Mouse (Mus musculus): ENCODE results near the gene Dnah12. TPM values are rescaled to one million over a fixed set of nuclear protein-coding genes. Genes with fewer than 3 reads are reported as not detected.
A peak's percentile ranks its signal among the peaks of the same experiment; 100 is the strongest.

Gene Dnah12
- total RNA-seq, 2 experiments from 2014 or later: not detected

DNA sequence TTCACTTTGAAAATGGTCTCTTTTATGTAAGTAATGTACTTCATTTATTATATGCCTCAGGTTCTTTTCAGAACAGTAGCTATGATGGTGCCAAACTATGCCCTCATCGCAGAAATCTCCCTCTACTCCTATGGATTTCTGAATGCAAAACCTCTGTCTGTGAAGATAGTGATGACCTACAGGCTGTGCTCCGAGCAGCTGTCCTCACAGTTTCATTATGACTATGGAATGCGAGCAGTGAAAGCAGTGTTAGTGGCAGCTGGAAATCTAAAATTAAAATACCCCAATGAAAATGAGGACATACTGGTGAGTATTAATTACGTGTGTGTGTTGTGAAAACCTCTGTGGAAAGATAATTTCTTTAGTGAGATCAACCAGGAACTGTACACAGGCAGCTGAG lies 80.5 kb downstream of the Dnah12 start:
- TF ChIP-seq CTCF (IDR thresholded peaks at IDR 0.05): no peak
- Histone ChIP-seq H3K4me3 (no peak overlapping the region), H3K27ac (no peak overlapping the region)
- no peak for DNase-seq
- intact Hi-C loops (cut with DNase I): no loop called here

DNA sequence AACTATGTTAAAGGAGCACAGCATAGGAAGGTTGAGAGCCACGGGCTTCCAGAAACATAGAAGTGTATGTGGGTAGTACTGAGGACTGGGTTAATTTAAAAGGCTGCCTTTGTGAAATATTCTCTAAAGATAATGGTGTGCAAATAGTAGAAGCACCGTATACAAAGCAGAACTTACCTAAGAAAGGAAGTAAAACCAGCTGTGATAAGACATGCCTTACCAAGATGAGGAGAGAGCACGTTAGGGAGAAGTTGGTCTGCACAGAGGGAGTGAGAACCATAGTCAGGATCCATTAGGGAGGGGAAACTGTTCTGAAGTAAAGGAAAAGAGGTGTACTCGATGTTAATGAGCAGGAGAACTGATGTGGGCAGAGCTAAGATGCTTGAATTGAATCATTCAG lies 90.7 kb downstream of the Dnah12 start:
- DNase-seq: no peak
- no peak overlapping the region for H3K27ac ChIP-seq
- no peak for TF ChIP-seq CTCF (IDR thresholded peaks at IDR 0.05)
- intact Hi-C loops (cut with DNase I): no loop called here
- H3K4me3 ChIP-seq: no peak overlapping the region

DNA sequence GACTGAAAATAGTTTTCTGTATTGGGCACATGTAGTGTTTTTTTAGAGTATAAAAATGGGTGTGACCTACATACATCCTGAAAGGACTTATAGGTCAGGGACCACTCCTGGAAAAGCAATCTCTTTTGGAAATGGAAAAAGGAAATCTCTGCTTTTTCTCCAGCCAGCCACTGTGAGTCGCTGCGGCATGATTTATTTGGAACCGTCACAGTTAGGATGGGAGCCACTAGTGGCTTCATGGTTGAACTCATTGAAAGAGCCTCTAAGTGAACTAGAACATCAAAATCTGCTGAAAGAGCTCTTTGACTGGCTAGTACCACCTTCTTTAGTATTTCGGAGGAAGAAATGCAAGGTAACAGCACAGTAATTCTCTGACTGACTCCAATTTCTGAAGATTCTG lies 92.6 kb downstream of the Dnah12 start:
- no peak for DNase-seq
- TF ChIP-seq CTCF (IDR thresholded peaks at IDR 0.05): peak; percentile 54
- intact Hi-C loops (cut with DNase I): loop anchor here (5.0 kb wide), 1 partner anchor 242 kb away; no protein-coding TSS in a partner anchor

DNA sequence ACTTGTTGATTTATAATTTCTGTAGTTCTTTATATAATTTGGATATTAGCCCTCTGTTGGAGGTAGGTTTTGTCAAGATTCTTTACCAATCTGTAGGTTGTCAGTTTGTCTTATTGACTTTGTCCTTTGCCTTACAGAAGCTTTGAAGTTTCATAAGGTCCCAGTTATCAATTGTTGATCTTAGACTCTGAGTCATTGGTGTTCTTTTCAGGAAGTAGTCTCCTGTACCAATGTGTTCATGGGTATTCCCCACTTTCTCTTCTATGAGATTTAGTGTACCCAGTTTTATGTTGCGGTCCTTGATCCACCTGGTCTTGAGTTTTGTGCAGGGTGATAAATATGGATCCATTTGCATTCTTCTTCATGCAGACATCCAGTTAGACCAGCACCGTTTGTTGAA lies 101.4 kb downstream of the Dnah12 start:
- H3K4me3 ChIP-seq: no peak overlapping the region
- no peak for TF ChIP-seq CTCF (IDR thresholded peaks at IDR 0.05)
- no peak overlapping the region for H3K27ac ChIP-seq
- no peak for DNase-seq
- intact Hi-C loops (cut with DNase I): no loop called here

More for the DNA sequence above, 92.6 kb downstream of the Dnah12 start:
- Histone ChIP-seq H3K4me3 (no peak overlapping the region), H3K27ac (no peak overlapping the region)

DNA sequence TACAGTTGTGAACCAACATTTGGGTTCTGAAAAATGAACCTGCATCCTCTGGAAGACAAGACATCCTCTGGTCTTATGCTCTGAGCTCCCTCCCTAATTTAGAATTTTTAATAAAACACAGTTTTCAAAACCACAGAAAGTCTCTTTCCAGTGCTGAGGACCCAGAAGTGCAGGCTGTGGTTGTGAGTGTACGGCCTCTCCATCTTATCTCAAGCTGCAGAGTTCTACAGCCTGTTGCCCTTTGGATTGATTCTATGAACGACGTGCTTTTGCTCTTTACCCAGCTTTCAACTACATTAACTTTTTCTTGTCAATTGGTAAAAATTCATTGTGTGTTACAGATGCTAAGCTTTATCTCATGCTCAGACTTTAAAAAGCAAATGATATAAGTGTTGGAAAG lies 105.3 kb downstream of the Dnah12 start:
- no peak for TF ChIP-seq CTCF (IDR thresholded peaks at IDR 0.05)
- intact Hi-C loops (cut with DNase I): no loop called here

DNA sequence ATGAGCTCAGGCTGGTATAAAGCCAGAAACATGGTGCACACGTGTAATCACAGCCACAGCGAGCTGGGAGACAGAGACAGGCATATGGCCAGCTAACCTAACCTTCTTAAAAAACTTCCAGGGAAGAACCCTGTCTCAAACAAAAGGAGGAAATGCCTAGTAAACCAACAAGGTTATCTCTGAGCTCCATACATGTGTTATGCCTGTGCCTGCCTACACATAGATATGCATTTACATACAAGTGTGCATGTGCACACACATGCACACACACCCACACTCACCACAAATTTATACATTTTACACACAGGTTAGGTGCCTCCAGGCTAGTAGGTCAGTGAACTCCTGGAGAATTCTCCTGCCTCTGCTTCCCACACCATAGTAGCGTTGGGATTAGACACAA lies 106.2 kb downstream of the Dnah12 start:
- DNase-seq: no peak
- intact Hi-C loops (cut with DNase I): no loop called here
- Histone ChIP-seq H3K4me3 (no peak overlapping the region), H3K27ac (no peak overlapping the region)
- TF ChIP-seq CTCF (IDR thresholded peaks at IDR 0.05): no peak

More for the DNA sequence above, 105.3 kb downstream of the Dnah12 start:
- no peak for DNase-seq
- no peak overlapping the region for H3K4me3 ChIP-seq
- H3K27ac ChIP-seq: no peak overlapping the region

DNA sequence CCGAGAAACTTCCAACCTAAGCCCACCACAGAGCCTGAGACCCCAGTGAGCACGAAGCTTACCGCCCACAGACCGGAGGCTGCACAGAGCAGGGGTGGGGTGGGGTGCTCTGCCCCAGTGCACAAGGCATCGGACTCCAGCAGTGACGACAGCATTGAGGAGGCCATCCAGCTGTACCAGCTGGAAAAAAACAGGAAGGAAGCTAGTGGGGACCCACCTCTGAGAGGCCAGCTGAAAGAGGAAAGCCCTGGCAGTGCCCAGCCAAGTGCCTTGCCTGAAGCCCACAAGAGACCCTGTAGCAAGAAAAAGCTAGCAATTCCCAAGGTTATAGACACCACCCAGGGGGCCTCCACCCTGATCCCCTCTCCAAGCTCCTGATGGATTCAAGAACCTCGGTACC lies 112.4 kb downstream of the Dnah12 start:
- peak; percentile 19 for DNase-seq
- Histone ChIP-seq H3K27ac (no peak overlapping the region), H3K4me3 (no peak overlapping the region)
- intact Hi-C loops (cut with DNase I): no loop called here
- no peak for TF ChIP-seq CTCF (IDR thresholded peaks at IDR 0.05)

DNA sequence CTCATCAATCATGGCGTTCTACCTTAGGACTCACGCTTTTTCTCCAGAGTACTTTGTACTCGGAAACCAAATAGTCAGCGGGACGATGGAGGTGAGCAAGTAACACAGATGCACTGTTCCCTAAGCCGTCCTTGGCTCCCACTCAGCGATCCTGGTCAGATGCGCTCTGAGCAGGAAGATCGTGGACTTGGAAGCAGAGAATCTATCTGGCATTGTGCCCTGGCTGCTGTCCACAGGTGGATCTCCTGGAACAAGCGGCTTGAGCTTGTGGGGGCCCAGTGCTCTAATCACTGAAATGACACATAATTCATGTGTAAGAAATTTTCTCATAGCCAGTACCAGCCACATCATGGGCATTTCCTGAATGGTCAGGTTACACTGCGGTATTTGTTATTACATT lies 119.7 kb downstream of the Dnah12 start:
- no peak for TF ChIP-seq CTCF (IDR thresholded peaks at IDR 0.05)
- intact Hi-C loops (cut with DNase I): no loop called here
- Histone ChIP-seq H3K4me3 (no peak overlapping the region), H3K27ac (no peak overlapping the region)
- DNase-seq: no peak

DNA sequence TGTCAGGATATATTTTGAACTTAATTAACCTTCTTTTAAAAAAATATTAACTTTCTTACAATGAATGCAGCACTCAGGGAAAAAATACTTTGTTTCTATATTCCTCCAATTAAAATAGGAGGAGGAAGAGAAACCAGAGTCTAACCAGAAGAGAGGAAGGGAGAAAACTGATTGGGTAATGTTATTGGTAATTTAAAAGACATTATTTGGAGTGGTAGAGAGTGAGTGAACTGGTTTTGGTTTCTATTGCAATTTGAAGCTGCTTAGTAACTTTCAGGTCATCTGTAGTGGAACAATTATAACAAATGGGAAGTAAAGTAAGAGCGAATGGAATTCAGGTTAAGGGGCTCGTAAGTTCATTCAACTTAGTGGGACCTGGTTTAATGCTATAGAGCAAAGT lies 120.8 kb downstream of the Dnah12 start:
- Histone ChIP-seq H3K4me3 (no peak overlapping the region), H3K27ac (no peak overlapping the region)
- no peak for TF ChIP-seq CTCF (IDR thresholded peaks at IDR 0.05)
- no peak for DNase-seq
- intact Hi-C loops (cut with DNase I): no loop called here

DNA sequence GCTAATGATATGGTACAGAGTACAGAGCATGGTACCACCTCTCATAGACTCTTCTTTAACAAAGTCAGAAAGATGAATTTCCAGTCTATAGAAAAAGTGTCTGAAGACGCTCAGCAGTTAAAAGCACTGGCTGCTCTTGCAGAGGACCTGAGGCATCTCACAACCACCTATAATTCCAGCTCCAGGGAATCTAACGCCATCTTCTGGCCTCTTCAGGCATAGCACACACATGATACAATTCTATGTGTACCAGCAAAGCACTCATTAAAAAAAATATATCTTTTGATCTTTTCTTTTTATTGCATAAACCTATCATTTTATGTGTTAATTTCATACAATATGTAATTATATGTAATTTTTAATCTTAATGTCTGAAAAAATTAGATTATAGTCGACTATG lies 121.8 kb downstream of the Dnah12 start:
- intact Hi-C loops (cut with DNase I): no loop called here
- no peak for DNase-seq
- TF ChIP-seq CTCF (IDR thresholded peaks at IDR 0.05): peak; percentile 35; the same call in 1 of the 2 replicates

DNA sequence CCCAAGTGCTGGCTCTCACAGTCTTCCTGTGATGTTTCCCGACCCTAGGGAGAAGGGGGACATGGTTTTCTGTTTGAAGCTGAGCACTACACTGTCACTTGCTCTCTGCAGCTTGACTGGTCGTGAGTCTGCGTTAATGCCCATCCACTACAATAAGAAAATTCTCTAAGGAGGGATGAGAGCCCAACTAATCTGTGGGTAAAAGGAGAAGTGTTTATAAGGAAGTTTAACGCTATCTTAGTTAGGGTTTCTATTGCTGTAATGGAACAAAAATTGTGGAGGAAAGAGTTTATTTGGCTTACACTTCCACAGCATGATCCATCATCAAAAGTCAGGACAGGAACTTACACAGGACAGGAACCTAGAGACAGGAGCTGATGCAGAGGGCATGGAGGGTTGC lies 123.7 kb downstream of the Dnah12 start:
- DNase-seq: no peak
- intact Hi-C loops (cut with DNase I): no loop called here
- no peak overlapping the region for H3K27ac ChIP-seq
- no peak for TF ChIP-seq CTCF (IDR thresholded peaks at IDR 0.05)
- H3K4me3 ChIP-seq: no peak overlapping the region

More for the DNA sequence above, 121.8 kb downstream of the Dnah12 start:
- Histone ChIP-seq H3K4me3 (no peak overlapping the region), H3K27ac (no peak overlapping the region)

DNA sequence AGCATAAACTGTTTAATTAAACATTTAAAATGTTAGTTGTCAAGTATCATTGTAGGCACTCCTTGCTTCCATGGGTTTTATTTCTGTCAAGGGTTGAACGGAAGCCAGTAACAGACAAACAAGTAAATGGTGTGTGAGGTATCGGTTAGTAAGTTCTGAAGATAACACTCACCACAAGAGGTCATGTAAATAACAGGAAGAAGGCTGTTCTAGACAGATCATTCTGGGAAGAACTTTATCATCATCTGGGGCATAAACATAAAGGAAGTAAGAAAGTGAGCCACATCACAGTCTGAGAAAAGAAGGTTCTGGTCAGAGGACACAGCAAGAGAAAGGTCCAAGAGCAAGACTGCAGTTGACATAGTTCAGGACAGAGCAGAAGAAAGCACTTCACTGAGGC lies 132.9 kb downstream of the Dnah12 start:
- TF ChIP-seq CTCF (IDR thresholded peaks at IDR 0.05): no peak
- intact Hi-C loops (cut with DNase I): no loop called here
- H3K4me3 ChIP-seq: no peak overlapping the region
- DNase-seq: no peak
- no peak overlapping the region for H3K27ac ChIP-seq

DNA sequence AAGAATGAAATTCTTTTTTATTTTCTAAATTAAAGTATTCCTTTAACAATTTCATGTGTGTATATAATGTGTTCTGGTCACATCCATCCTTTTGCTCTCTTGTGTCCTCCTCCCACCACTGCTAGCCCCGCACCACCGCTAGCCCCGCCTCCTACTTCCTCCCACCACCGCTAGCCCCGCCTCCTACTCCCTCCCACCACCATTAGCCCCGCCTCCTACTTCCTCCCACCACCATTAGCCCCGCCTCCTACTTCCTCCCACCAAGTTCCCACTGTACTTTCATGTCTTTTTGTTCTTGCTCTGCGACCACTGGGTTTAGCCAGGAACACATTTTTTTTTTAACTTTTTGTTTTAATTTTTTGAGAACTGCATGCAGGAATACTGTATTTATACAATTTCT lies 160.0 kb downstream of the Dnah12 start:
- Histone ChIP-seq H3K4me3 (no peak overlapping the region), H3K27ac (no peak overlapping the region)
- TF ChIP-seq CTCF (IDR thresholded peaks at IDR 0.05): no peak
- intact Hi-C loops (cut with DNase I): no loop called here
- DNase-seq: no peak

DNA sequence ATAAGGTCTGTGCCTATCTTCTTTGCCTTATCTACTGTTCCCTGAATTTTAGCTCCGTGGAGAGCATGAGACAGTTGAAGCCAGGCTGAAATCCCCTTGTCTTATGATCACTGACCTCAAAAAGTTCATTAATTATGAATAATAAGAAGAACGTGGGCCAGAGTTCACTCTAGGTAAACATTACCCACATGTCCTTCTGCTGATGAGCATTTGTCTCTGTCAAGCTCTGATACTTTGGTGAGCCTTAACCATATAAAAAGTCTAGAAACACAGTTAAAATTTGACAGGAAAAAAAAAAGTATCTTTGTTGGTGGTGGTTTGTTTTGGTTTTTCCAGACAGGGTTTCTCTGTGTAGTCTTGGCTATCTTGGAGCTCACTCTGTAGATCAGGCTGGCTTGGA lies 161.0 kb downstream of the Dnah12 start:
- no peak overlapping the region for H3K27ac ChIP-seq
- no peak for DNase-seq
- no peak overlapping the region for H3K4me3 ChIP-seq
- TF ChIP-seq CTCF (IDR thresholded peaks at IDR 0.05): no peak
- intact Hi-C loops (cut with DNase I): no loop called here

DNA sequence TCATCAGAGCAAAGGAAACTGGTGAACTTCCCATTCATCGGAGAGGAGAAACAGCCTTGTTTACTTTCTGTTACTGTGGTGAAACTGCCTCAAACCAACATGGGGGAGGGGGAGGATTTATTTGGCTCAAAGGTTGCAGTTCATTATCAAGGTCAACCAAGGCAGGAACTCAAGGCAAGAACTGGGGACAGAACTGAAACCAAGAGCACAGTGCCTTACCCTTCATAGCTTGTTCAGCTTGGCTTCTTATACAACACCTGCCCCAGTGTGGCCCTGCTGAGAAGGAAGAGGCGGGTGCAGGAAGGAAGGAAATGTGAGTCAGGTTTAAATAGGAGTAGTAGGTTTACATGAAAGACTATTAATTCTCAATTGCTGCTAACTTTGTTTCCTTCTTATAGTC lies 165.3 kb downstream of the Dnah12 start:
- no peak for TF ChIP-seq CTCF (IDR thresholded peaks at IDR 0.05)
- no peak for DNase-seq
- H3K27ac ChIP-seq: peak overlapping the region; percentile 12; the same call in 1 of the 2 replicates
- H3K4me3 ChIP-seq: no peak overlapping the region
- intact Hi-C loops (cut with DNase I): no loop called here
